Mouse (Mus musculus): ENCODE data around the gene Dnah2. TPM values are rescaled to one million over a fixed set of nuclear protein-coding genes. Genes with fewer than 3 reads are reported as not detected.

The Dnah2 gene
- total and polyA plus RNA-seq, 3 experiments, result under 0.01 to 0.03 TPM; not detected in 1

DNA sequence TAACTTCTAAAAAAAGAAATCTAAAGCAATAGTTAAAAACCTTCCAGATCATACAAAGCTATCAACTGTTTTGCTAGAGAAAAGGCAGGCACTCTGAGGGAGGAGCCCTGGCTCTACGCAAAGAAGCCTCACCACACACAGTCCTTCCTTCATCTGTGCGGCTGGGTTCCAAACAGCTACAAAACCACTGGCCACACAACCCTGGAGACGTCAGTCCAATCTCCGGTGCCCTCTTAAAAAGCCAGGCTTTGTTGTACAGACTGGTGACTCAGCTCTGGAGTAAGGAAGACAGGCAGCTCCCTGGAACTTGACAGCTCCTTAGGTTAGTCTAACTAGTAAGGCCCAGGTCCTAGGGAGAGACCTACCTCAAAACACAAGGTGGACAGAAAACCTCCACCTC lies 173.3 kb downstream of the Dnah2 start:
- Histone ChIP-seq H3K4me3 (replicated peaks in 1 of 3; ENCODE audit: low read depth in 2 of 3, low read length in 2 of 3, poor library complexity in 1 of 3) (no peak overlapping the region), H3K27ac (ENCODE audit: insufficient read depth, low read depth) (no peak overlapping the region), H3K4me2 (ENCODE audit: insufficient read depth, low read depth, poor library complexity, severe bottlenecking) (no peak overlapping the region), H3K4me1 (ENCODE audit: control insufficient read depth in 1 of 2, insufficient read depth in 2 of 2) (peaks cover 8 to 25% of the 10 kb centered on the region in 2 experiments), H3K27me3 (replicated peaks) (no peaks in the 10 kb centered on the region), H3K79me2 (replicated peaks; ENCODE audit: control insufficient read depth, extremely low read depth, insufficient read depth, poor library complexity, severe bottlenecking) (no peaks in the 10 kb centered on the region), H3K9ac (ENCODE audit: insufficient read depth, low read depth) (no peak overlapping the region), H3K9me3 (replicated peaks; ENCODE audit: low read length) (no peaks in the 10 kb centered on the region), H3K36me3 (replicated peaks in 1 of 2; ENCODE audit: control insufficient read depth in 1 of 2, insufficient read depth in 1 of 2, low read length in 1 of 2) (peaks cover 7 to 53% of the 10 kb centered on the region in 2 experiments)
- in situ Hi-C loops (cut with MboI; ENCODE audit: low pct_ligation_motif_present, low pct_unique_long_range_greater_than_20kb, low sequenced_read_pairs), result no loop called here
- no peak for DNase-seq (ENCODE audit: extremely low read depth)
- TF ChIP-seq SIN3A (IDR thresholded peaks at IDR 0.05; ENCODE audit: low read length) (no peak), ZNF384 (IDR thresholded peaks at IDR 0.05; ENCODE audit: low read depth, low read length) (no peak), PAX5 (IDR thresholded peaks at IDR 0.05; ENCODE audit: low read length) (no peak), ELF1 (IDR thresholded peaks at IDR 0.05; ENCODE audit: low read depth, low read length) (no peak), GABPA (IDR thresholded peaks at IDR 0.05; ENCODE audit: insufficient replicate concordance, low read depth, low read length) (no peak), JUN (IDR thresholded peaks at IDR 0.05; ENCODE audit: insufficient read depth, low read depth, low read length) (no peak), TBP (conservative IDR thresholded peaks at IDR 0.05; ENCODE audit: low read depth, low read length) (no peak), KAT2A (IDR thresholded peaks at IDR 0.05; ENCODE audit: insufficient replicate concordance, low read length) (no peak), NRF1 (IDR thresholded peaks at IDR 0.05; ENCODE audit: low read depth, low read length) (no peak), CTCF (conservative IDR thresholded peaks at IDR 0.05 in 1 of 2, IDR thresholded peaks at IDR 0.05 in 1 of 2; ENCODE audit: low read depth in 2 of 2, low read length in 2 of 2) (no peak), POLR2A (IDR thresholded peaks at IDR 0.05; ENCODE audit: low read depth, low read length) (no peak), MEF2A (IDR thresholded peaks at IDR 0.05; ENCODE audit: borderline replicate concordance, low read depth, low read length) (no peak), POLR2AphosphoS2 (IDR thresholded peaks at IDR 0.05; ENCODE audit: low read depth, low read length) (no peak), UBTF (IDR thresholded peaks at IDR 0.05; ENCODE audit: low read depth, low read length) (no peak), JUND (conservative IDR thresholded peaks at IDR 0.05; ENCODE audit: low read depth, low read length) (no peak), CHD1 (IDR thresholded peaks at IDR 0.05; ENCODE audit: low read depth, low read length) (no peak), RAD21 (IDR thresholded peaks at IDR 0.05; ENCODE audit: low read depth, low read length) (no peak), SMC3 (IDR thresholded peaks at IDR 0.05; ENCODE audit: low read depth, low read length) (no peak), E2F4 (IDR thresholded peaks at IDR 0.05; ENCODE audit: insufficient replicate concordance, low read depth, low read length) (no peak)
- dilution Hi-C loops (cut with MboI; ENCODE audit: extremely low pct_ligation_motif_present, extremely low pct_unique_long_range_greater_than_20kb, low sequenced_read_pairs), result no loop called here

DNA sequence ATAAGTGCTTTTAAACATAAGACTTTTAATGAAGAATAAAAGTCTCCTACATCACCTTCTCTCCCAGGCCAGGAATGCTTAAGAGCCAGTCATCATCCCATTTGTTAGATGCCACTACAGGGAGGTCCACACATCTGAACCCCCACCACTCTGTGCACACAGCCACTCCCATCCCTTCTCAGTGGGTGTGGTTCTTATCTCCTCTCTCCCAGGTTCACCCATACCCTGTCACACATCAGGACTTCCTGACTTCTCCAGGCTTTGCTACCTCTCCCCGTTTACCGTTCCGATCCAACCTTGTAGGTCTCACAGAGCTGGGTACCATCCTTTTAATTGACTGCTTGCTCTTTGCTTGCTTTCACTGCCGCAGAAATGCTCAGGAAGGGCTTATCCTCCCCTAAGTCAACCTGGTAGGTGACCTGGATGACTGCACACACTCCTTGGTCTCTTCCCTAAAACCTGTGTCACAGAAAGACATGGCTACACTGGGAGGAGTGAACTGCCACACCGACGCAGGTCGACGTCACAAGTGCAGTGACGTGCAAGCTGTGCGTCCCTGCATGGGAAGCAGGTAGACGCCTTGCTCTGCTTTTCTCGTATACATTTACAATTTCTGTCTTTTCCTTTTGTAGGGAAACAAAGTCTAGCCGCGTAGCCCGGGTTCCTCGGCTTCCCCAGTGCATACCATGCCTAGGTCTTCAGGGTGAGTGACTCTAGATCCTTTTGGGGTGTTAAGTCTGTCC lies 175.5 kb downstream of the Dnah2 start:
- in situ Hi-C loops (cut with MboI; ENCODE audit: low pct_ligation_motif_present, low pct_unique_long_range_greater_than_20kb, low sequenced_read_pairs), result no loop called here
- H3K4me2 ChIP-seq (ENCODE audit: insufficient read depth, low read depth, poor library complexity, severe bottlenecking), result no peak overlapping the region
- H3K4me1 ChIP-seq (ENCODE audit: control insufficient read depth in 1 of 2, insufficient read depth in 2 of 2), result peaks cover 2 to 19% of the 10 kb centered on the region in 2 experiments; a peak in 2 of 4 replicates
- dilution Hi-C loops (cut with MboI; ENCODE audit: extremely low pct_ligation_motif_present, extremely low pct_unique_long_range_greater_than_20kb, low sequenced_read_pairs), result no loop called here
- peaks cover 7 to 46% of the 10 kb centered on the region in 2 experiments for H3K36me3 ChIP-seq (replicated peaks in 1 of 2; ENCODE audit: control insufficient read depth in 1 of 2, insufficient read depth in 1 of 2, low read length in 1 of 2)
- DNase-seq (ENCODE audit: extremely low read depth), result no peak
- no peak overlapping the region for H3K4me3 ChIP-seq (replicated peaks in 1 of 3; ENCODE audit: low read depth in 2 of 3, low read length in 2 of 3, poor library complexity in 1 of 3)
- no peak overlapping the region for H3K9ac ChIP-seq (ENCODE audit: insufficient read depth, low read depth)
- H3K27me3 ChIP-seq (replicated peaks), result no peaks in the 10 kb centered on the region
- H3K27ac ChIP-seq (ENCODE audit: insufficient read depth, low read depth), result no peak overlapping the region
- no peaks in the 10 kb centered on the region for H3K9me3 ChIP-seq (replicated peaks; ENCODE audit: low read length)
- no peaks in the 10 kb centered on the region; the same call in 1 of the 2 replicates for H3K79me2 ChIP-seq (replicated peaks; ENCODE audit: control insufficient read depth, extremely low read depth, insufficient read depth, poor library complexity, severe bottlenecking)
- TF ChIP-seq ELF1 (IDR thresholded peaks at IDR 0.05; ENCODE audit: low read depth, low read length), result no peak
- no peak for TF ChIP-seq MYC (IDR thresholded peaks at IDR 0.05; ENCODE audit: low read depth, low read length)
- no peak for TF ChIP-seq ZMIZ1 (IDR thresholded peaks at IDR 0.05; ENCODE audit: low read depth, low read length)
- TF ChIP-seq E2F4 (IDR thresholded peaks at IDR 0.05; ENCODE audit: insufficient replicate concordance, low read depth, low read length), result no peak
- no peak for TF ChIP-seq MAX (IDR thresholded peaks at IDR 0.05; ENCODE audit: low read length)
